Mouse (Mus musculus) cerebellum, adult 2 months (tissue): ENCODE measurements around the gene Nol8.

Experiments
- CTCF ChIP-seq: fragments of 200-500 bp; IDR thresholded peaks from 2 replicates; pipeline ENCODE4 v1.5.1; 2011; ENCODE audit warnings: low read depth, mild to moderate bottlenecking, control low read depth, low read length, moderate library complexity, borderline replicate concordance; ENCODE audit not compliant: insufficient read depth
- POLR2A ChIP-seq: fragments of 200-500 bp; IDR thresholded peaks from 2 replicates; pipeline ENCODE4 v1.6.1; 2011; ENCODE audit warnings: low read length, control low read depth, borderline replicate concordance; ENCODE audit not compliant: insufficient read depth

GRCm38 (mm10) chr13:49677793-49678192 is 24.9 kb downstream of the Nol8 start:
- no peak for TF ChIP-seq CTCF
- TF ChIP-seq POLR2A = no peak
